Mouse (Mus musculus) CH12.LX (cell line): ENCODE results near the gene Klre1. TPM values are rescaled to one million over a fixed set of nuclear protein-coding genes. Genes with fewer than 3 reads are reported as not detected.
A peak's percentile ranks its signal among the peaks of the same experiment; 100 is the strongest.

ENCODE experiments used
- DNase-seq: peaks from one replicate; pipeline ENCODE4 v3.0.0-alpha.2; 2013; ENCODE audit errors: extremely low read depth
- H3K27ac ChIP-seq: 2 replicates; pipeline ENCODE4 v1.5.1; 2012; ENCODE audit warnings: low read depth, mild to moderate bottlenecking, control low read depth, moderate library complexity; ENCODE audit not compliant: insufficient read depth
- H3K27me3 ChIP-seq: replicated peaks from 2 replicates; pipeline ENCODE3; 2012; ENCODE audit warnings: inconsistent platforms
- H3K36me3 ChIP-seq, 2 experiments: replicated peaks in 1 of 2; 2 replicates each; pipeline versions ENCODE3 to v1.6.1; 2012; ENCODE audit warnings: inconsistent platforms in 1 of 2, low read length in 1 of 2, mild to moderate bottlenecking in 1 of 2, mixed read lengths in 1 of 2, moderate library complexity in 1 of 2; ENCODE audit not compliant: control insufficient read depth in 1 of 2, insufficient read depth in 1 of 2
- H3K4me1 ChIP-seq, 2 experiments: 2 replicates each; pipeline ENCODE4 v1.6.1; 2012; ENCODE audit warnings: inconsistent platforms in 1 of 2, moderate library complexity in 1 of 2; ENCODE audit not compliant: insufficient read depth in 2 of 2, control insufficient read depth in 1 of 2
- H3K4me2 ChIP-seq: 2 replicates; pipeline ENCODE4 v1.6.1; 2012; ENCODE audit warnings: low read depth, mild to moderate bottlenecking, control low read depth; ENCODE audit not compliant: poor library complexity, insufficient read depth, severe bottlenecking
- H3K4me3 ChIP-seq, 3 experiments: fragments of 150-350 bp in 1 of 3; sonication (generic) in 1 of 3; replicated peaks in 1 of 3; 2 replicates each; pipeline versions ENCODE3 to v1.5.1; 2011 to 2012; ENCODE audit warnings: low read depth in 2 of 3, low read length in 2 of 3, mild to moderate bottlenecking in 2 of 3, moderate library complexity in 2 of 3, control low read depth in 1 of 3, improper control_type of control experiment in 1 of 3, inconsistent platforms in 1 of 3, mixed read lengths in 1 of 3; ENCODE audit not compliant: poor library complexity in 1 of 3
- H3K79me2 ChIP-seq: replicated peaks from 2 replicates; pipeline ENCODE4 v1.6.1; 2012; ENCODE audit warnings: mild to moderate bottlenecking, moderate library complexity; ENCODE audit not compliant: control insufficient read depth, poor library complexity, insufficient read depth, severe bottlenecking; ENCODE audit errors: extremely low read depth
- H3K9ac ChIP-seq: 2 replicates; pipeline ENCODE4 v1.6.1; 2012; ENCODE audit warnings: low read depth, mild to moderate bottlenecking, control low read depth, moderate library complexity; ENCODE audit not compliant: insufficient read depth
- H3K9me3 ChIP-seq: replicated peaks from 2 replicates; pipeline ENCODE3; 2012; ENCODE audit warnings: low read length, inconsistent platforms, mixed read lengths
- BHLHE40 ChIP-seq: IDR thresholded peaks from 2 replicates; pipeline ENCODE4 v1.6.1; 2011; ENCODE audit warnings: mild to moderate bottlenecking, low read depth, low read length, improper control_type of control experiment
- CHD2 ChIP-seq: IDR thresholded peaks from 2 replicates; pipeline ENCODE4 v1.6.1; 2011; ENCODE audit warnings: low read length, improper control_type of control experiment
- CTCF ChIP-seq, 2 experiments: IDR thresholded peaks in 1 of 2; conservative IDR thresholded peaks in 1 of 2; 2 replicates each; pipeline ENCODE4 v1.5.1; 2011 to 2012; ENCODE audit warnings: low read depth in 2 of 2, low read length in 2 of 2, improper control_type of control experiment in 1 of 2, inconsistent platforms in 1 of 2, mild to moderate bottlenecking in 1 of 2, moderate library complexity in 1 of 2
- ETS1 ChIP-seq: conservative IDR thresholded peaks from 2 replicates; pipeline ENCODE4 v1.6.1; 2012; ENCODE audit warnings: low read depth, mild to moderate bottlenecking, inconsistent platforms, low read length, improper control_type of control experiment, moderate library complexity
- JUND ChIP-seq: conservative IDR thresholded peaks from 2 replicates; pipeline ENCODE4 v1.6.1; 2011; ENCODE audit warnings: low read depth, low read length, improper control_type of control experiment
- KAT2A ChIP-seq: IDR thresholded peaks from 2 replicates; pipeline ENCODE4 v1.6.1; 2012; ENCODE audit warnings: low read length, improper control_type of control experiment, inconsistent platforms; ENCODE audit not compliant: insufficient replicate concordance
- MAZ ChIP-seq: IDR thresholded peaks from 2 replicates; pipeline ENCODE4 v1.6.1; 2012; ENCODE audit warnings: low read depth, mild to moderate bottlenecking, inconsistent platforms, low read length, improper control_type of control experiment, moderate library complexity
- MEF2A ChIP-seq: IDR thresholded peaks from 2 replicates; pipeline ENCODE4 v1.6.1; 2014; ENCODE audit warnings: low read depth, mild to moderate bottlenecking, inconsistent platforms, low read length, improper control_type of control experiment, borderline replicate concordance
- MXI1 ChIP-seq: IDR thresholded peaks from 2 replicates; pipeline ENCODE4 v1.6.1; 2011; ENCODE audit warnings: mild to moderate bottlenecking, low read depth, low read length, improper control_type of control experiment
- PAX5 ChIP-seq: IDR thresholded peaks from 2 replicates; pipeline ENCODE4 v1.6.1; 2012; ENCODE audit warnings: low read length, inconsistent platforms, mixed read lengths
- POLR2A ChIP-seq: IDR thresholded peaks from 2 replicates; pipeline ENCODE4 v1.6.1; 2011; ENCODE audit warnings: low read depth, mild to moderate bottlenecking, improper control_type of control experiment, low read length
- POLR2AphosphoS2 ChIP-seq: IDR thresholded peaks from 2 replicates; pipeline ENCODE4 v1.6.1; 2011; ENCODE audit warnings: low read depth, low read length, improper control_type of control experiment
- RCOR1 ChIP-seq: conservative IDR thresholded peaks from 2 replicates; pipeline ENCODE4 v1.6.1; 2012; ENCODE audit warnings: low read depth, mild to moderate bottlenecking, inconsistent platforms, low read length, improper control_type of control experiment
- TCF12 ChIP-seq: IDR thresholded peaks from 2 replicates; pipeline ENCODE4 v1.6.1; 2014; ENCODE audit warnings: low read depth, mild to moderate bottlenecking, inconsistent platforms, low read length, improper control_type of control experiment
- ZNF384 ChIP-seq: IDR thresholded peaks from 2 replicates; pipeline ENCODE4 v1.6.1; 2012; ENCODE audit warnings: low read depth, low read length, improper control_type of control experiment, inconsistent platforms
- dilution Hi-C: fragments of 300-500 bp; cut with MboI; formaldehyde crosslinking; loops from 2 replicates; pipeline ENCODE4 v1.14.3; 2020; ENCODE audit warnings: low sequenced_read_pairs; ENCODE audit not compliant: extremely low pct_unique_long_range_greater_than_20kb, extremely low pct_ligation_motif_present
- in situ Hi-C: fragments of 300-500 bp; cut with MboI; formaldehyde crosslinking; loops from 3 replicates; pipeline ENCODE4 v1.14.3; 2019; ENCODE audit warnings: low sequenced_read_pairs, low pct_ligation_motif_present, low pct_unique_long_range_greater_than_20kb, mixed read lengths
- polyA plus RNA-seq: library from polyadenylated mRNA; unstranded; fragments of >175 nt; gene quantifications from 2 replicates; pipeline ENCODE4 v1.2.1, GENCODE M21; 2012; ENCODE audit warnings: low read depth; ENCODE audit not compliant: insufficient read length
- total RNA-seq, 2 experiments: library from RNA; depleted of rRNA; stranded (reverse); fragments of 300-350 nt in 1 of 2; fragments of >200 nt in 1 of 2; gene quantifications; 2 replicates each; pipeline ENCODE4 v1.2.3; 2012 to 2014

The Klre1 gene
- total and polyA plus RNA-seq, 3 experiments: not detected

DNA sequence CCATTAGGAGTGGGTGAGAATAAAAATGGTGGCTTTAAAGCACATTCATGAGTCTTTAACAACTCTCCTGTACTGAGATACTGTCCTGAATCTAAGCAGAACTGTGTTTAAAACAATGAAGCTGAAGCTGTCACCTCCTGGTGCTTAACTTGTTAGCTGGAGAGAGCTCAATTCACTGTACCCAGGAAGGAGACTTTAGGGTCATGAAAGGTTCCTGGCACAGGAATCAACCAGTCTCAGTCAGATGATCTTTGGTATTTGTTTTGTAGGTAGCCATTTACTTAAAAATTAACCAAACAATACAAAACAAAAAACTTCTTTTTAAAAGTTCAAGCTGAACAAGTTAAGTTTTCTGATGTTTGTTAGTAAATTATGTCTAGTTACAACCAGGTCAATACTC lies 47.4 kb upstream of the Klre1 start:
- Histone ChIP-seq H3K27me3 (no peaks in the 10 kb centered on the region), H3K4me1 (peaks cover 3 to 16% of the 10 kb centered on the region in 2 experiments), H3K27ac (no peak overlapping the region), H3K9me3 (no peaks in the 10 kb centered on the region), H3K4me3 (no peak overlapping the region), H3K9ac (no peak overlapping the region), H3K4me2 (no peak overlapping the region), H3K36me3 (peaks cover 2 to 6% of the 10 kb centered on the region in 2 experiments), H3K79me2 (peaks cover 19% of the 10 kb centered on the region)
- dilution Hi-C loops: no loop called here
- TF ChIP-seq JUND: no peak
- TF ChIP-seq POLR2A: no peak
- no peak for TF ChIP-seq ZNF384
- TF ChIP-seq ETS1: no peak
- TF ChIP-seq RCOR1: no peak
- no peak for TF ChIP-seq BHLHE40
- no peak for TF ChIP-seq PAX5
- TF ChIP-seq TCF12: no peak
- no peak for TF ChIP-seq MXI1
- TF ChIP-seq KAT2A: no peak
- no peak for TF ChIP-seq POLR2AphosphoS2
- no peak for TF ChIP-seq MAZ
- no peak for TF ChIP-seq MEF2A
- DNase-seq: no peak
- in situ Hi-C loops: loop anchor here (25.0 kb wide), 1 partner anchor 268 kb away; no protein-coding TSS in a partner anchor

DNA sequence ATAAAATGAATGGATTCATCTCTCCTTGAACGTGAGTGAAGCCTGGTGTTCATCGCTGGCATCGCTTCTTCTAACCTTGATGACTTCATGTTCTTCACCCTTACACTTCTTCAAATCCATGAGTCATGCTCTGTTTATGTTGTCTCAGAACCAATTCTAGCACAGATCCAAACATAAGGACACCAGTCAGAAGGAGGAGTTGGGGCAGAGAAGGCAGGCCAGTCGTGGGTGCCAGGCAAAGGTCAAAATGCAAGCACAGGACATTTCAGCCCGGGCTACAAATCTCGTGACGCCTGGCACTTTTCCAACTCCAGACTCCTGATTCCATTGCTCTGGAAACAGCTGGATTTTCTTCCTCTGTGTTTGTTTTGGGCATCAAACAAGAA lies 45.2 kb upstream of the Klre1 start:
- no peak for DNase-seq
- peak overlapping the region; percentile 72 for H3K4me2 ChIP-seq
- H3K27ac ChIP-seq: no peak overlapping the region
- H3K79me2 ChIP-seq: peaks cover 27% of the 10 kb centered on the region
- H3K9ac ChIP-seq: peak overlapping the region; percentile 96
- no peak for TF ChIP-seq CHD2
- TF ChIP-seq CTCF (conservative IDR thresholded peaks at IDR 0.05 in 1 of 2, IDR thresholded peaks at IDR 0.05 in 1 of 2; ENCODE audit: low read depth in 2 of 2, low read length in 2 of 2): peak in 1 of 2 experiments; percentile 5; a peak in 1 of 4 replicates
- dilution Hi-C loops: no loop called here
- in situ Hi-C loops: loop anchor here (25.0 kb wide), 1 partner anchor 270 kb away; no protein-coding TSS in a partner anchor
- peak overlapping the region in 2 of 3 experiments; percentile 90 to 92 for H3K4me3 ChIP-seq
- H3K4me1 ChIP-seq: peaks cover 7 to 37% of the 10 kb centered on the region in 2 experiments
- no peaks in the 10 kb centered on the region for H3K9me3 ChIP-seq
- peaks cover 8 to 24% of the 10 kb centered on the region in 2 experiments for H3K36me3 ChIP-seq
- H3K27me3 ChIP-seq: no peaks in the 10 kb centered on the region
